Mouse (Mus musculus): ENCODE measurements around the gene Brd7. TPM values are rescaled to one million over a fixed set of nuclear protein-coding genes. Genes with fewer than 3 reads are reported as not detected.

The Brd7 gene
- polyA plus RNA-seq, 1 experiment from 2014 or later: 63.5 TPM

GRCm38 (mm10) chr8:88376836-88377582, 15.0 kb upstream of the Brd7 start:
- Histone ChIP-seq H3K4me2 (no peak overlapping the region), H3K27ac (0 out of 2 replicates have a peak overlapping the region, but pooled peaks have one; percentile 13)
- WGBS: 50% methylated on average over 19 of the region's 19 CpGs

GRCm38 (mm10) chr8:88371522-88371921, 9.5 kb upstream of the Brd7 start:
- Histone ChIP-seq H3K4me2 (no peak overlapping the region), H3K36me3 (replicated peaks) (no peaks in the 10 kb centered on the region), H3K27me3 (replicated peaks) (no peaks in the 10 kb centered on the region), H3K4me3 (no peak overlapping the region), H3K4me1 (peaks cover 13% of the 10 kb centered on the region), H3K9ac (no peak overlapping the region), H3K27ac (no peak overlapping the region), H3K9me3 (no peaks in the 10 kb centered on the region)
- WGBS: 75% methylated on average over 2 of the region's 2 CpGs
- no peak for ATAC-seq (replicated peaks)

More at GRCm38 (mm10) chr8:88376836-88377582, 15.0 kb upstream of the Brd7 start:
- Histone ChIP-seq H3K9ac (no peak overlapping the region), H3K4me3 (no peak overlapping the region), H3K36me3 (replicated peaks) (no peaks in the 10 kb centered on the region), H3K9me3 (no peaks in the 10 kb centered on the region), H3K4me1 (peaks cover 22% of the 10 kb centered on the region), H3K27me3 (replicated peaks) (no peaks in the 10 kb centered on the region)
- peak; percentile 88 for ATAC-seq (replicated peaks)

GRCm38 (mm10) chr8:88369805-88370204, 7.8 kb upstream of the Brd7 start:
- ATAC-seq (replicated peaks): no peak
- Histone ChIP-seq H3K27me3 (replicated peaks) (no peaks in the 10 kb centered on the region), H3K4me2 (no peak overlapping the region), H3K9me3 (no peaks in the 10 kb centered on the region), H3K27ac (no peak overlapping the region), H3K9ac (no peak overlapping the region), H3K4me1 (peaks cover 6% of the 10 kb centered on the region; the same call in 1 of the 2 replicates), H3K36me3 (replicated peaks) (no peaks in the 10 kb centered on the region), H3K4me3 (no peak overlapping the region)
- WGBS: 61% methylated on average over 3 of the region's 3 CpGs

GRCm38 (mm10) chr8:88369221-88369620, 7.2 kb upstream of the Brd7 start:
- WGBS: 15% methylated on average over 6 of the region's 6 CpGs
- H3K9ac ChIP-seq: no peak overlapping the region
- 0 out of 2 replicates have a peak, but pooled peaks have one; percentile 42 for ATAC-seq (replicated peaks)
- H3K27me3 ChIP-seq (replicated peaks): no peaks in the 10 kb centered on the region
- no peak overlapping the region for H3K4me3 ChIP-seq
- H3K9me3 ChIP-seq: no peaks in the 10 kb centered on the region
- no peaks in the 10 kb centered on the region for H3K36me3 ChIP-seq (replicated peaks)
- no peak overlapping the region for H3K27ac ChIP-seq
- H3K4me2 ChIP-seq: no peak overlapping the region
- peaks cover 6% of the 10 kb centered on the region; the same call in 1 of the 2 replicates for H3K4me1 ChIP-seq

GRCm38 (mm10) chr8:88362446-88363150, 604 bp upstream of the Brd7 start:
- WGBS: 35% methylated on average over 11 of the region's 11 CpGs
- no peaks in the 10 kb centered on the region for H3K9me3 ChIP-seq
- H3K27me3 ChIP-seq (replicated peaks): no peaks in the 10 kb centered on the region
- peak overlapping the region; percentile 99 for H3K4me3 ChIP-seq
- peaks cover 11% of the 10 kb centered on the region for H3K36me3 ChIP-seq (replicated peaks)
- peaks cover 17% of the 10 kb centered on the region for H3K4me1 ChIP-seq
- peak overlapping the region; percentile 65 for H3K4me2 ChIP-seq
- no peak overlapping the region for H3K27ac ChIP-seq
- 0 out of 2 replicates have a peak, but pooled peaks have one; percentile 15 for ATAC-seq (replicated peaks)
- H3K9ac ChIP-seq: no peak overlapping the region

GRCm38 (mm10) chr8:88361044-88361707, 818 bp downstream of the Brd7 start:
- no peaks in the 10 kb centered on the region for H3K27me3 ChIP-seq (replicated peaks)
- H3K4me2 ChIP-seq: peak overlapping the region; percentile 65
- 0 out of 2 replicates have a peak, but pooled peaks have one; percentile 58 for ATAC-seq (replicated peaks)
- peak overlapping the region; percentile 97 for H3K9ac ChIP-seq
- H3K27ac ChIP-seq: peak overlapping the region; percentile 88
- H3K4me3 ChIP-seq: peak overlapping the region; percentile 99
- peaks cover 24% of the 10 kb centered on the region for H3K36me3 ChIP-seq (replicated peaks)
- no peaks in the 10 kb centered on the region for H3K9me3 ChIP-seq
- 2% methylated on average over 31 of the region's 31 CpGs for WGBS
- H3K4me1 ChIP-seq: peaks cover 17% of the 10 kb centered on the region

- Histone ChIP-seq H3K9me3 (no peaks in the 10 kb centered on the region), H3K36me3 (replicated peaks) (peaks cover 29% of the 10 kb centered on the region), H3K27ac (no peak overlapping the region), H3K9ac (no peak overlapping the region), H3K27me3 (replicated peaks) (no peaks in the 10 kb centered on the region), H3K4me3 (peak overlapping the region; percentile 99), H3K4me1 (peaks cover 17% of the 10 kb centered on the region), H3K4me2 (peak overlapping the region; percentile 65; the same call in 1 of the 2 replicates)
- ATAC-seq (replicated peaks): no peak
- WGBS: 92% methylated on average over 2 of the region's 2 CpGs
These were observed 2.0 kb downstream of the Brd7 start for GRCm38 (mm10) chr8:88359959-88360358.

GRCm38 (mm10) chr8:88357946-88358345, 4.0 kb downstream of the Brd7 start:
- 87% methylated on average over 5 of the region's 5 CpGs for WGBS
- Histone ChIP-seq H3K36me3 (replicated peaks) (peaks cover 37% of the 10 kb centered on the region), H3K4me3 (no peak overlapping the region), H3K9me3 (no peaks in the 10 kb centered on the region), H3K27ac (no peak overlapping the region), H3K27me3 (replicated peaks) (no peaks in the 10 kb centered on the region), H3K4me2 (no peak overlapping the region), H3K4me1 (peaks cover 17% of the 10 kb centered on the region), H3K9ac (no peak overlapping the region)
- no peak for ATAC-seq (replicated peaks)

- Histone ChIP-seq H3K4me3 (no peak overlapping the region), H3K36me3 (replicated peaks) (peaks cover 37% of the 10 kb centered on the region)
- no peak for ATAC-seq (replicated peaks)
These were observed 4.6 kb downstream of the Brd7 start for GRCm38 (mm10) chr8:88357226-88357933.

GRCm38 (mm10) chr8:88349046-88349445, 12.9 kb downstream of the Brd7 start:
- peaks cover 73% of the 10 kb centered on the region for H3K36me3 ChIP-seq (replicated peaks)

More at GRCm38 (mm10) chr8:88357226-88357933, 4.6 kb downstream of the Brd7 start:
- Histone ChIP-seq H3K27me3 (replicated peaks) (no peaks in the 10 kb centered on the region), H3K9me3 (no peaks in the 10 kb centered on the region), H3K4me2 (no peak overlapping the region), H3K9ac (no peak overlapping the region), H3K27ac (no peak overlapping the region), H3K4me1 (peaks cover 17% of the 10 kb centered on the region)
- WGBS: 74% methylated on average over 5 of the region's 5 CpGs

GRCm38 (mm10) chr8:88342026-88342425, 20.0 kb downstream of the Brd7 start:
- no peak for ATAC-seq (replicated peaks)
- Histone ChIP-seq H3K4me1 (no peaks in the 10 kb centered on the region), H3K27ac (no peak overlapping the region), H3K27me3 (replicated peaks) (no peaks in the 10 kb centered on the region), H3K4me3 (no peak overlapping the region), H3K36me3 (replicated peaks) (peaks cover 67% of the 10 kb centered on the region), H3K9ac (no peak overlapping the region), H3K9me3 (no peaks in the 10 kb centered on the region), H3K4me2 (no peak overlapping the region)
- WGBS: 92% methylated on average over 4 of the region's 4 CpGs

More at GRCm38 (mm10) chr8:88349046-88349445, 12.9 kb downstream of the Brd7 start:
- no peak for ATAC-seq (replicated peaks)
- H3K4me2 ChIP-seq: no peak overlapping the region
- H3K9me3 ChIP-seq: no peaks in the 10 kb centered on the region
- no peak overlapping the region for H3K9ac ChIP-seq
- no peaks in the 10 kb centered on the region for H3K4me1 ChIP-seq
- no peak overlapping the region for H3K27ac ChIP-seq
- H3K27me3 ChIP-seq (replicated peaks): no peaks in the 10 kb centered on the region
- no peak overlapping the region for H3K4me3 ChIP-seq
- 84% methylated on average over 2 of the region's 2 CpGs for WGBS

Data from midbrain, embryonic 15.5 days (tissue).